Mouse (Mus musculus): ENCODE data around the gene Pank2. TPM values are rescaled to one million over a fixed set of nuclear protein-coding genes. Genes with fewer than 3 reads are reported as not detected.

Pank2 gene
- polyA plus RNA-seq, 1 experiment from 2014 or later = 34.9 TPM

- Histone ChIP-seq H3K4me1 (ENCODE audit: control insufficient read depth, insufficient read depth, low read length) (no peaks in the 10 kb centered on the region), H3K4me3 (replicated peaks; ENCODE audit: low read depth, low read length) (no peak overlapping the region), H3K27me3 (ENCODE audit: control insufficient read depth, insufficient read depth, low read length) (no peaks in the 10 kb centered on the region), H3K9ac (replicated peaks; ENCODE audit: low read length) (no peak overlapping the region), H3K27ac (replicated peaks; ENCODE audit: low read depth, low read length) (no peak overlapping the region), H3K9me3 (ENCODE audit: control insufficient read depth, low read length) (no peaks in the 10 kb centered on the region), H3K36me3 (ENCODE audit: control insufficient read depth, insufficient read depth, low read length) (no peaks in the 10 kb centered on the region), H3K4me2 (ENCODE audit: low read length) (no peak overlapping the region)
- ATAC-seq (ENCODE audit: low FRiP score, low TSS enrichment) = peak; percentile 43; the same call in 1 of the 2 replicates
- DNase-seq = peak; percentile 79
- WGBS = 38% methylated on average over 7 of the region's 7 CpGs
These were observed 8.5 kb upstream of the Pank2 start for GRCm38 (mm10) chr2:131253681-131254328.

GRCm38 (mm10) chr2:131254329-131254713 is 8.0 kb upstream of the Pank2 start:
- no peak overlapping the region for H3K9ac ChIP-seq (replicated peaks; ENCODE audit: low read length)
- 81% methylated on average over 2 of the region's 2 CpGs for WGBS
- no peaks in the 10 kb centered on the region for H3K4me1 ChIP-seq (ENCODE audit: control insufficient read depth, insufficient read depth, low read length)
- H3K36me3 ChIP-seq (ENCODE audit: control insufficient read depth, insufficient read depth, low read length) = no peaks in the 10 kb centered on the region
- ATAC-seq (ENCODE audit: low FRiP score, low TSS enrichment) = peak; percentile 6; the same call in 1 of the 2 replicates
- H3K9me3 ChIP-seq (ENCODE audit: control insufficient read depth, low read length) = no peaks in the 10 kb centered on the region
- peak; percentile 5 for DNase-seq
- H3K4me2 ChIP-seq (ENCODE audit: low read length) = no peak overlapping the region
- H3K4me3 ChIP-seq (replicated peaks; ENCODE audit: low read depth, low read length) = no peak overlapping the region
- H3K27ac ChIP-seq (replicated peaks; ENCODE audit: low read depth, low read length) = no peak overlapping the region
- no peaks in the 10 kb centered on the region for H3K27me3 ChIP-seq (ENCODE audit: control insufficient read depth, insufficient read depth, low read length)

DNA sequence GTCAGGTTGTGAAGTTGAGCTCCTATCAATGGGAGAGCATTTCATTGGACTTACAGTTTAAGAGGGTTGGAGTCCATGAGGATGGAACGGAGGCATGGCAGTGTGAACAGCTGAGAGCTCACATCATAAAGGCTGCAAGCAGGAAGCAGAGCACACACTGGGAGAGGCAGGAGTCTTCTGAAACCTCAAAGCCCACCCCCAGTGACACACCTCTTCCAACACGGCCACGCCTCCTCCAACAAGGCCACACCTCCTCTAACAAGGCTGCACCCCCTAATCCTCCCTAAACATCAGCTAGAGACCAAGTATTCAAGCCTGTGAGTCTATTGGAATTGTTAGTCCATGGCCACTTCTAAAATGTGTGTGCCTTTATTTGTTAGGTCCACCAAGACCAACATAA is 6.6 kb upstream of the Pank2 start:
- H3K4me3 ChIP-seq (replicated peaks; ENCODE audit: low read depth, low read length) = no peak overlapping the region
- H3K4me2 ChIP-seq (ENCODE audit: low read length) = no peak overlapping the region
- no peak for DNase-seq
- no peaks in the 10 kb centered on the region for H3K4me1 ChIP-seq (ENCODE audit: control insufficient read depth, insufficient read depth, low read length)
- 60% methylated on average over 3 of the region's 3 CpGs for WGBS
- H3K36me3 ChIP-seq (ENCODE audit: control insufficient read depth, insufficient read depth, low read length) = no peaks in the 10 kb centered on the region
- no peaks in the 10 kb centered on the region for H3K27me3 ChIP-seq (ENCODE audit: control insufficient read depth, insufficient read depth, low read length)
- no peak overlapping the region for H3K27ac ChIP-seq (replicated peaks; ENCODE audit: low read depth, low read length)
- no peak for ATAC-seq (ENCODE audit: low FRiP score, low TSS enrichment)
- H3K9ac ChIP-seq (replicated peaks; ENCODE audit: low read length) = no peak overlapping the region
- no peaks in the 10 kb centered on the region for H3K9me3 ChIP-seq (ENCODE audit: control insufficient read depth, low read length)

- Histone ChIP-seq H3K4me2 (ENCODE audit: low read length) (no peak overlapping the region), H3K9me3 (ENCODE audit: control insufficient read depth, low read length) (no peaks in the 10 kb centered on the region), H3K9ac (replicated peaks; ENCODE audit: low read length) (no peak overlapping the region), H3K27ac (replicated peaks; ENCODE audit: low read depth, low read length) (no peak overlapping the region), H3K4me3 (replicated peaks; ENCODE audit: low read depth, low read length) (no peak overlapping the region), H3K36me3 (ENCODE audit: control insufficient read depth, insufficient read depth, low read length) (no peaks in the 10 kb centered on the region), H3K4me1 (ENCODE audit: control insufficient read depth, insufficient read depth, low read length) (peaks cover 10% of the 10 kb centered on the region; the same call in 1 of the 2 replicates), H3K27me3 (ENCODE audit: control insufficient read depth, insufficient read depth, low read length) (no peaks in the 10 kb centered on the region)
- DNase-seq = no peak
- no peak for ATAC-seq (ENCODE audit: low FRiP score, low TSS enrichment)
- 82% methylated on average over 8 of the region's 8 CpGs for WGBS
These were observed 3.6 kb upstream of the Pank2 start for GRCm38 (mm10) chr2:131258693-131259092.

DNA sequence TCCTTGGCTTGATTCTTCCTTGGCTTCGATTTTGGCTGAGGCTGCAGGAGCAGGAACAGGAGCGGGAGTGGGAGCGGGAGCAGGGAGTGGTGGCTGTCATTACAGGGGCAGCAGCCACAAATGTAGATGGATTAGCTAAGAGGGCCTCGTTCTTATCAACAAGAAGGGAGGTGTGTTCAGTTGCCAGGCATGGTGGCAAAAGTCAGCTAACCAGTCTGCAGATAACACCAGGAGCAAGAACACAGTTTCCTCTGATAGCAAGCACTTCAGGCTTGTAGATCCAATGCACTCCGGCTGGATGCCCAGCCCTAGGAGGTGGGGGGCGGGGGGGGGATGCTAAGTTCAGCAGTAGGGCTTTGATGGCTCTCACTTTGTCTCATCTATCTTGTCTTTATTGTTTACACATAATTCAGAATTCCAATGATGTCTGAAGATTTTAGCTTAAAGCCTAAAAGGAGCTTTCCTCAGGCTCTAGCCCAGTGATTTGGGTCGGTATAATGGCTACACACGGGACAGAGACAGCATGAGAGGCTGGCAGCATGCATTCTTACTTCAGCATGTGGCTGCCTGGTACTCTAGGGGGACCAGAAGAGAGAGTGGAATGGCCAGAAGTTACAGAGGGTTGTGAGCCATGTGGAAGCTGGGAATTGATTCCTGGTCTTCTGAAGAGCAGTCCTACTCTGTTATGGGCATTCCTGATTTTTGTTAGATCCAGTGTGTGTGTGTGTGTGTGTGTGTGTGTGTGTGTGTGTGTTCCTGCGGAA is 1.6 kb upstream of the Pank2 start:
- Histone ChIP-seq H3K4me3 (replicated peaks; ENCODE audit: low read depth, low read length) (no peak overlapping the region), H3K36me3 (ENCODE audit: control insufficient read depth, insufficient read depth, low read length) (no peaks in the 10 kb centered on the region), H3K27ac (replicated peaks; ENCODE audit: low read depth, low read length) (0 out of 2 replicates have a peak overlapping the region, but pooled peaks have one; percentile 98), H3K9ac (replicated peaks; ENCODE audit: low read length) (no peak overlapping the region; the same call in 1 of the 2 replicates), H3K4me1 (ENCODE audit: control insufficient read depth, insufficient read depth, low read length) (peaks cover 23% of the 10 kb centered on the region), H3K9me3 (ENCODE audit: control insufficient read depth, low read length) (no peaks in the 10 kb centered on the region), H3K27me3 (ENCODE audit: control insufficient read depth, insufficient read depth, low read length) (no peaks in the 10 kb centered on the region), H3K4me2 (ENCODE audit: low read length) (no peak overlapping the region)
- WGBS = 64% methylated on average over 9 of the region's 9 CpGs
- DNase-seq (no peak), ATAC-seq (ENCODE audit: low FRiP score, low TSS enrichment) (no peak)

DNA sequence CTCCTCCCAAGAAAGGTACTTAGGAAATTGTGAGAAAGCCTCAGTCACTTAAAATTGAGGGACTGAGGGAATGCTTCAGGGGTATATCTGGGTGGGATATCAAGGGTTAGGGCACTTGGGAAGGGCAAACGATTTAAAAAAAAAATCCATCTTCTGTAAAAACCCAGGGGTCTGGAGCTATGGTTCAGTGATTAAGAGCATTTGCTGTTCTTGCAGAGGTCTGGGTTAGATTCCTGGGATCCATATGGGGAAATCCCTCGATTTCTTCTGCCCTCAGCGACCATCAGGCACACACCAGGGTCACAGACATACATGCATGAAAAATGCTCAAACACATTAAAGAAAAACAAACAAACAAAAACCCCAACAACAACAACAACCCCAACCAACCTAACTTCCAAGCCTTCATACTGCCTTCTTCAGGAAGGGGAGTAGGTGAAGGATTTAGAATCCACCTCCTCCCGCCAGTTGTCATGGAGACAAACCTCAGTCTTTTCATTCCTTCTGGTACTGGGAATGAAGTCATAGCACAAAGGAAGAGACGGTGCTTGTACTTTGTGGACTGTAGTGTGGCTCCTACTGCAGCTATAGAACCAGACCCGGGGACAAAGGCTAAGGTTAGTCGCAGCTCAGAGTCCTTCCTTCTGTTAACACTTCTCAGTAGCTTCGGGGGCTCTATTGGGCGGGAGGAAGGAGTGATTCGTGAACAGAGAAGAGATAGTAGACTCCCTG is 648 bp upstream of the Pank2 start:
- Histone ChIP-seq H3K27ac (replicated peaks; ENCODE audit: low read depth, low read length) (peak overlapping the region; percentile 98), H3K4me2 (ENCODE audit: low read length) (peak overlapping the region; percentile 83), H3K27me3 (ENCODE audit: control insufficient read depth, insufficient read depth, low read length) (no peaks in the 10 kb centered on the region), H3K9me3 (ENCODE audit: control insufficient read depth, low read length) (no peaks in the 10 kb centered on the region), H3K4me1 (ENCODE audit: control insufficient read depth, insufficient read depth, low read length) (peaks cover 23% of the 10 kb centered on the region), H3K36me3 (ENCODE audit: control insufficient read depth, insufficient read depth, low read length) (no peaks in the 10 kb centered on the region), H3K4me3 (replicated peaks; ENCODE audit: low read depth, low read length) (peak overlapping the region; percentile 88), H3K9ac (replicated peaks; ENCODE audit: low read length) (peak overlapping the region; percentile 94)
- 2% methylated on average over 10 of the region's 10 CpGs for WGBS
- ATAC-seq (ENCODE audit: low FRiP score, low TSS enrichment) (peak; percentile 83), DNase-seq (peak; percentile 82)

DNA sequence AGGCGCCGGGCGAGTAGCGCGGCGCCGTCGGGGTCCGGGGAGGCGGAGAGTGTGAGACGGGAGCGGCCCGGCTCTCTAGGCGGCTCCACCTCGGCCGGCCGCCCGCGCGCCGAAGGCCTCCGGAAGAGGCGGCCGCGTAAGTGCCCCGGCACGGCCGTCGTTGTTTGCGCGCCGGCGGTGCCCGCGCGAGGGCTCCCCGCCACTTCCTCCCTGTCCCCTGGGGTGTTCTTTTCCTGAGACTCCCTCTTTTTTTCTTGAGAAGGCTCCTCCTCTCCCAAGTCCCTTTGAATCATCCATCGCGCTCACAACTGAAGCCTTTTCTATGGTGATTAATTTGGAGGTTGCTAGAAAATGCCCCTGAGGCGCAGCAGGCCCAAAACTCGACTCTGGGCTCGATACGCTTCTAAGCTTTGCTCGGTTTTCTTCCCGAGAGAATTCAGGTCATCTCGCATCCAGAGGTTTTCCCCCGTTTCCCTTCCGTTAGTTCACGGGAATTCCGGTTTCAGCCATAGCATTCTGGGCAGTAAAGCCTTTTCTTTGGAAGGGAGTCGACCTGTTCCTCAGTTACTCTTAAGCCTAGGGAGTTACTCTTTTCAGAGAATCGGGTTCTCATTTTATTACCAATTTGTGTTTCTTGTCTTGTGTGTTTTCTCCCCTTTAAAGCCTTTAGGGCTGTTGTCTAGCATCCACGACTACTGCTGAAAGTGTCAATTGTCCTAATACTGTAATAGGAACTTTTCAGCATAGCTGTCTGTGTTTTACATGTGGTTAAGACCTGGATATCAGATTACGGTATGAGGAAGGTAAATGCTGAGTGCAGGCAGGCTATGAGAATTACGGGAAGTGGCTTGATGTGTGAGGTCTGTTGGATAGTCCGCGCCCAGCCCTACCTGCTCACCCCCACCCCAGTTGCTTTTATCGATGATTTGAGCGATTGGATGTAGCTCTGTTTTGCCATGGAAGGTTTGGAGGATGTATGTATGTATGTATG is 680 bp downstream of the Pank2 start:
- ATAC-seq (ENCODE audit: low FRiP score, low TSS enrichment) (peak; percentile 78), DNase-seq (peak; percentile 78)
- Histone ChIP-seq H3K27ac (replicated peaks; ENCODE audit: low read depth, low read length) (peak overlapping the region; percentile 98), H3K4me1 (ENCODE audit: control insufficient read depth, insufficient read depth, low read length) (peaks cover 23% of the 10 kb centered on the region), H3K36me3 (ENCODE audit: control insufficient read depth, insufficient read depth, low read length) (no peaks in the 10 kb centered on the region), H3K9me3 (ENCODE audit: control insufficient read depth, low read length) (no peaks in the 10 kb centered on the region), H3K4me3 (replicated peaks; ENCODE audit: low read depth, low read length) (peak overlapping the region; percentile 88), H3K4me2 (ENCODE audit: low read length) (peak overlapping the region; percentile 83), H3K9ac (replicated peaks; ENCODE audit: low read length) (peak overlapping the region; percentile 94), H3K27me3 (ENCODE audit: control insufficient read depth, insufficient read depth, low read length) (no peaks in the 10 kb centered on the region)
- whole genome bisulfite sequencing = under 1% methylated on average over 56 of the region's 59 CpGs

- no peaks in the 10 kb centered on the region for H3K36me3 ChIP-seq (ENCODE audit: control insufficient read depth, insufficient read depth, low read length)
- H3K4me1 ChIP-seq (ENCODE audit: control insufficient read depth, insufficient read depth, low read length) = peaks cover 23% of the 10 kb centered on the region
- peak overlapping the region; percentile 88 for H3K4me3 ChIP-seq (replicated peaks; ENCODE audit: low read depth, low read length)
- 74% methylated on average over 6 of the region's 6 CpGs for WGBS
- peak overlapping the region; percentile 83 for H3K4me2 ChIP-seq (ENCODE audit: low read length)
- H3K27me3 ChIP-seq (ENCODE audit: control insufficient read depth, insufficient read depth, low read length) = no peaks in the 10 kb centered on the region
- no peak for DNase-seq
- H3K9ac ChIP-seq (replicated peaks; ENCODE audit: low read length) = no peak overlapping the region; the same call in 1 of the 2 replicates
- no peaks in the 10 kb centered on the region for H3K9me3 ChIP-seq (ENCODE audit: control insufficient read depth, low read length)
- ATAC-seq (ENCODE audit: low FRiP score, low TSS enrichment) = no peak
- no peak overlapping the region for H3K27ac ChIP-seq (replicated peaks; ENCODE audit: low read depth, low read length)
These were observed 1.7 kb downstream of the Pank2 start for GRCm38 (mm10) chr2:131264027-131264426.

Measured in midbrain, embryonic 14.5 days (tissue).